Mouse (Mus musculus) brain, embryonic 14.5 days (tissue): ENCODE results near the gene Cnbp. TPM values are rescaled to one million over a fixed set of nuclear protein-coding genes. Genes with fewer than 3 reads are reported as not detected.
A peak's percentile ranks its signal among the peaks of the same experiment; 100 is the strongest.

Experiments
- DNase-seq: peaks from one replicate; pipeline ENCODE4 v3.0.0-alpha.2; 2011; ENCODE audit warnings: low read depth
- CTCF ChIP-seq: fragments of 200-500 bp; IDR thresholded peaks from 2 replicates; pipeline ENCODE4 v1.5.1; 2012; ENCODE audit warnings: inconsistent platforms, mild to moderate bottlenecking, moderate library complexity, borderline replicate concordance; ENCODE audit not compliant: insufficient read depth, insufficient read length; ENCODE audit errors: extremely low read depth
- POLR2A ChIP-seq: fragments of 200-500 bp; IDR thresholded peaks from 2 replicates; pipeline ENCODE4 v1.6.1; 2012; ENCODE audit warnings: mild to moderate bottlenecking, inconsistent platforms, borderline replicate concordance; ENCODE audit not compliant: poor library complexity, insufficient read depth, insufficient read length, severe bottlenecking; ENCODE audit errors: extremely low read depth
- polyA plus RNA-seq: library from polyadenylated mRNA; depleted of rRNA; stranded (reverse); fragments of >200 nt; gene quantifications from 2 replicates; pipeline ENCODE4 v1.2.3, GENCODE M21; 2012

Cnbp gene
- polyA plus RNA-seq, 1 experiment = 264 TPM

DNA sequence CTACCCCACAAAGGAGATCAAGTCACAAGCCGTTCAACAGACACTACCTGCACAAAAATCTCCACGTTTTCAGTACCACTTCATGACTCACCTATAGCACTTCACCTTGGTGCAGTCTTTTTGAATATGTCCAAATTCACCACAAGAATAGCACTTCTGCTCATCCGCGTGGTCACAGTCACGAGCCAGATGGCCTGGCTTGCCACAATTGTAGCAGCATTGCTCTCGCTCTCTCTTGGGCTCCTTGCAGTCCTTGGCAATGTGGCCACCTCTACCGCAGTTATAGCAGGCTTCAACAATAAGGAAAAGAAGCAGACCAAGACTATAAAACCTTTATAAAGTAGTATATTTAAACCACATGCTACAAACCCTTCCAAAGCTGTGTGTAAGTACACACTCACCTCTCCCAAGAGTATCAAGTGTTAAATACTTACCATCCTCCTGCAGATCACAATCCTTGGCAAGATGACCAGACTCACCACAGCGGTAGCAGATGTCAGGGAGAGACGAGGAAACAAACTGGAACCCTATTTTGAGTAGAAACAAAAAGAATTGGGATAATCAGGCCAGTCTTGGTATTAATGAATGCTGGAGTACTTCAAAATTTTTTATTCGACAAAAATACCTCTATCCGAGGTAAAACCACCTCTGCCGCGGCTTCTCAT is 5.7 kb downstream of the Cnbp start:
- DNase-seq = no peak
- TF ChIP-seq CTCF = no peak
- TF ChIP-seq POLR2A = no peak

DNA sequence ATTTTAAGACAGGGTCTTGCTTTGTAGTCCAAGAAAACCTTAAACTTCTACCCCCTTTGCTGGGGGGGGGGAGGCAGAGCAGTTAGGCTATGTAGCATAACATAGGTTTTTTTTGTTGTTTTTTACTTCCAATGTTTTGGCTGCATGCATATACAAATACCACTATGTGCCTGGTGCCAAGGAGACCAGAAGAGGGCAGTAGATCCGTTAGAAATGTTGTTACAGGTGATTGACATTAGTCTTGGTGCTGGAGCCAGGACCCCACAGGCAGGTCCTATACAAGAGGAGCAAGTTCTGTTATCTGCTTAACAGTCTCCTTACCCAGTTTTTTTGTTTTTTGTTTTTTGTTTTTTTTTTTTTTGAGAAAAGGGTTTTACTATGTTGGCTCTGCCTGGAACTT is 8.7 kb downstream of the Cnbp start:
- DNase-seq = peak; percentile 34
- TF ChIP-seq POLR2A (no peak), CTCF (peak; percentile 12; the same call in 1 of the 2 replicates)

DNA sequence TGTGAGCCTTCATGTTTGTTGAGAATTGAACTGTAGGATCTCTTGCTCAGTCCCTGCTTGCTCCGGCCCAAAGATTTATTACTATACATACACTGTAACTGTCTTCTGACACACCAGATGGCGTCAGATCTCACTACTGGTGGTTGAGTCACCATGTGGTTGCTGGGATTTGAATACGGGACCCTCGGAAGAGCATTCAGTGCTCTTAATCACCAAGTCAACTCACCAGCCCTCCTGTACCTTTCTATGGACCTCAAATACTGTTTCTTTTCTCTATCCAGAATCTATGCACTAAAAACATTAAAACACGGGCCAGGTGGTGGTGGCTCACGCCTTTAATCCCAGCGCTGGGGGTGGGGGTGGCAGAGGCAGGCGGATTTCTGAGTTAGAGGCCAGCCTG is 9.3 kb downstream of the Cnbp start:
- TF ChIP-seq CTCF (no peak), POLR2A (no peak)
- no peak for DNase-seq

DNA sequence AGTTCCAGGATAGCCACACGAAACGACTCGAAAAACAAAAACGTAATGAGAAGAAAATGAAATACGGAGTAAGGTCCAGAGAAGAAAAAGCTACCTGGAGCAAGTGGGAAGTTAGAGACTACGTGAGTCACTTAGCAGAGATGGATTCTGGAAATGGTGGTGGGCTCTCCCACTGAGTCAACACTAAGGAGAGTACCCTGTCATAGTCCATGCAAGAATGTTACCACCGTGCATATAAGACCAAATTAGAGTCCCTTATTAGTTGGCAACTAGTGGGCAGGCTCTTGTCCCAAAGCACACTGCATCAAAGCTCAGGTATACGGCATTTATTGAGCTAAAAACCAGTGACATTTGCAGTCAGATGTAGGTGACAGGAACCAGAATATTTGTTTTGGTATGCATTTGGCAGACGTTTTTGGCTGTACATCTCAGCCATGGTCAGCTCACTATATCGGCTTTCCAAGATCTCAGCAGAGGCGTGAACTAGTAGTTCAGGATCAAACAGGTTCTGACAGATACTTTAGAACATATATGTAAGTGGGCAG is 11.0 kb downstream of the Cnbp start:
- DNase-seq = no peak
- TF ChIP-seq POLR2A (no peak), CTCF (no peak)

DNA sequence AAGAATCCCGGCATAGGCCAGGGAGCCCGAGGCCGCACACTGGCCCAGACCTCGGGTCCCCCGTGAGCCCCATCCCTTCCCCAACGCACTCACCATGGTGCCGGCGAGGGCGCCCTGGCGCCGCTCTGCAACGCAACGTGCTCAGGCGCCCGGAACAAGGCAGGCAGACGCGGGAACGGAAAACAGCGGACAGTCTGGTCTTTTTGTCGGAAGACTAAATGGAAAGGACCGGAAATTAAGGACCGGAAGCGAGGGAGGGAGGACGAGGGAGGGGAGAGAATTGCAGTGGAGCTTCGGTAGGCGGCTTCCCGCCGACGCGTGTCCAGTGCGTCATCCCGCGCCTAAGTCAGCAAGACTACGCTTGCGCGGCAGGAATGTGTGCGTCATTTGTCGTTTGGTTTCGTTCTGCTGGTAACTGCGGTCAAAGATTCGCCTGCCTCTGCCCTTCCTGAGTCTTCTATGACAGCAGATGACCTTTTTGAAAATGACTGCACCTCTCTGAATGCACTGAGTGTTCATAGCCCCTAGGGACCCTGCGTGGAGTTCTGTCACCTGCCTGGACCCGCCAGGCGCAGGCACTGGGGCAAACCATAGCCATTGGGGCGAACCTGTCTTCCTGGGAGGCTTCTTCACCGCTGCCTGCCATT is 12.2 kb downstream of the Cnbp start, which contains the start of gene Isy1:
TSS of gene Isy1 (minus strand) at position 248 of the 647 bp plus-strand sequence.
- DNase-seq = peak; percentile 99
- TF ChIP-seq CTCF = no peak
- peak; percentile 47; the same call in 1 of the 2 replicates for TF ChIP-seq POLR2A

DNA sequence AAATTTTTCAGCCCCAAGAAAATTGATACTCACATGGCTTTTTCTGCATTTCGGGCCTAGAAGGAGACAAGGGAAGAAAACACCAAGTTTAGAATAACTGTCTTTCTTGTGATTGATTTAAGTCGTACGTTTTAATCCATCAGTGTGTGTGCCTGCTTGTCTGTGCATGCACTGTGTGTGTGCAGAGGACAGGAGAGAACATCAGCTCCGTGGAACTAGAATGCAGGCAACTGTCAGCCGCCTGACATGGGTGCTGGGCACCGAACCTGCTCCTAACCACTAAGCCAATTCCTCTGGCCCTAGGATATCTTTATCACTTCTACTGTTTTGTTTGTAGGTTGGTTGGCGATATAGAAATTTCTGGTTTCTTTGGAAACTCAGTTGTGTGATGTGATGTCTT is 15.2 kb downstream of the Cnbp start, which contains the start of gene Gm45140:
TSS of gene Gm45140 (minus strand) at position 101 of the 400 bp plus-strand sequence.
- DNase-seq = no peak
- TF ChIP-seq POLR2A (no peak), CTCF (no peak)

DNA sequence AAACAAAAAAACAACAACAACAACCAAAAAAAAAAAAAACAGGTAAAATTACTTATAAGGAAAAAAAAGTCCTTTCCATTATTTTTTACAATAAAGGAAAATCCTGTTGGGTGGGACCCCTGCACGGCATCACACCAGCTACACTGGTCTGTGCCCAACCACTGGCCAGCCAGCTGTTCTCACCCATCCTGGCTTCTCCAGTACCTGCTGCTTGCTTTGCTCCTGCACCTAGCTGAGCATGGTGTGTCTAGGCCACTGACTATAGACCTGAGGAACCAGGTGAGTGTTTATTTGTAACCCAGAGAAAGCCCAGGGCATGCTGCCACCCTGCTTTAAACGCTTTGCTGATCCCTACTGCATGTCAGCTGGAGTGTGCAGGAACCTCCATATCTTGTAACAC is 30.5 kb downstream of the Cnbp start:
- TF ChIP-seq POLR2A (no peak), CTCF (no peak)
- no peak for DNase-seq

DNA sequence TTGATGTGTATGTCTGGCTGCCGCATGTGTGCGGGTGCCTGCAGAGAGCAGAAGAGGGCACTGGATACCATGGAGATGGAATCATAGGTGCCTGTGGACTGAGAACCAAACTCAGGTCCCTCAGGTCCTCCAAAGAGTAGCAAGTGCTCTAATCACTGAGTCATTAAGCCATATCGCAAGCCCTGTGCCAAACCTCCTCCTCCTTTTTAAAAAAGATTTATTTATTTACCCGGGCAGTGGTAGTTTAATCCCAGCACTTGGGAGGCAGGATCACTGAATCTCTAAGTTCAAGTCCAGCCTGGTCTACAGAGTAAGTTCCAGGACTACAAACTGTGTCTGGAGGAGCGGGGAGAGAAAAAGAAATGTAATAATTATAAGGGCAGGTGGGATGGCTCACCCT is 36.4 kb downstream of the Cnbp start:
- TF ChIP-seq CTCF (no peak), POLR2A (no peak)
- DNase-seq = no peak

DNA sequence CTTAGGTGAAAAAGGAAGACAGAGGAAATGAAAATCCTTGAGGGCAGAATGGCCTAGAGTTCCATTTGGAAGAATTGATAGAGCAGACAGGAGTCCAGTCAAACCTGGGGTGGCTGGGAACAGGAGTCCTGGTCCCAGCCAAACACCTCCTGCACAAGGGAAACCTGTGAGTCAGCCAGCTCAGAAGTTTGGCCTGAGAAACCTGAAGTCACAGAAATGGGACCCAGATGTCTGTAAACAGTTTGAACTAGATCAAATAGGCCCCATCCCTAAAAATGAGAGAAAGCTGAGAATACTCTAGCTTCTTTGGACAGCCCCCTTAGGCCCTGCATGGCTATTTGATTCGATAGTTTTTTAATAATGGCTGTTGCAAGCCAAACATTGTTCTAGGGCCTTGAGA is 38.2 kb downstream of the Cnbp start:
- no peak for DNase-seq

DNA sequence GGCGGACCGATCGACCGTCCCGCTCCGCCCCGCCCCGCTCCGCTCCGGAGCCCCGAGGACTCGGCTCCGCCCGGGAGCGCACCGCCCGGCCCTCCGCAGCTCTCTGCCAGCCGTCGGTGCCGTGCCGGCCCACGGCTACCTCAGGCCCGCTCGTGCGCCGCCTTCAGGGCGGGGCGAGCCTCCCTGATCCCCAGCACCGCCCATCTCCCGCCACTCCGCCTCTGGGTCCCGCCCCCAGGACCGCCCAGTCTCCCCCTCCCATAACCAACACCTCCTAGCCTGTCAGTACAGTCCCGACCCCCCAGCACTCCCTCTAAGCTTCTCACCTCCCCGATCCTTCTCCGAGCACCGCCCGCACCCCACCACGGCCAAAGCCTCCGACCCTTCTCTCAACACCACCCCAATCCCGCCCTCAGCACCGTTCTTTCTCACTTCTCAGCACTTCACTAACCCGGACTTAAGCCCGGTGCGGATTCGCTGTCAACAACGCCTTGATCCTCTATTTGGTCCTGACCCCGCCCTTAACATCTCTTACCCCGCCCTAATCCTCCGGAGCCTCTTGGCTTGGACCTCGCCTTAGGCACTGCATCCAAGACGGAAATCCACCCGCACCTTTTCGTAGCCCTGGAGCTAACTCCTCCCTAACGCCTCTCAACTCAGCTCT is 39.1 kb downstream of the Cnbp start, which contains the start of gene Rab43:
TSS of gene Rab43 (minus strand) at position 490 of the 664 bp plus-strand sequence.
- DNase-seq = peak; percentile 93
- TF ChIP-seq POLR2A (peak; percentile 88), CTCF (no peak; the same call in 1 of the 2 replicates)

More for the DNA sequence above, 38.2 kb downstream of the Cnbp start:
- TF ChIP-seq POLR2A = no peak
- TF ChIP-seq CTCF = no peak
